8 mouse cellular contexts compared by ENCODE assay signal in the genomic region with DNA sequence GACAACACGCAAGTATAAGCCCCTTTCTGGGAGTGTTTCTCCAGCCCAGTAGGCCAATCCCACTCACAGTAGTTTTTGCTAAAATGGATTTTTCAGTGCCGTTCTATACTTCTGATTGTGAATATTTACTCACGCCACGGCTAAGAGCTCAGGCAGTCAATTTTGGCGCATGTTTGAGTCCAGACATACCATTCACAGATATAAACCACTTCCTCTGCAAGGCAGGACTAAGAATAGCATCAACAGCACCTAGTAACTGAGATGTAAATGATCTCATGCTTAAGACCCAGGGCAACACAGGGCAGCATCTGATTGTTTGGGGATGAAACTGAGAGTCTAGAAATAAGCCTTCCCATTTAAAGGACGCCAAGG. TPM values are rescaled to one million over a fixed set of nuclear protein-coding genes. Genes with fewer than 3 reads are reported as not detected.
A peak's percentile ranks its signal among the peaks of the same experiment; 100 is the strongest.
DNase-seq lines count a peak whose midpoint lies in the region; ATAC-seq and TF ChIP-seq lines count a peak whose summit lies in the region.

A gene (minus strand): TSS at position 19 of the 372 bp plus-strand sequence.

- 0 out of 2 replicates have a peak, but pooled peaks cover 3% of the 10 kb centered on the region for H3K36me3 ChIP-seq in hindbrain, embryonic 12.5 days
- H3K36me3 ChIP-seq in megakaryocyte, embryonic 14.5 days (replicated peaks; ENCODE audit: low read length): peaks cover 10% of the 10 kb centered on the region

- TF ChIP-seq CTCF in gastrocnemius, adult 2 months (IDR thresholded peaks at IDR 0.05): no peak

- intact Hi-C loops in gastrocnemius, adult 2 months (cut with DNase I): no loop called here

- no peak for DNase-seq in gastrocnemius, adult 2 months
- DNase-seq in gastrocnemius, postnatal 25 days: no peak
- DNase-seq in thymus, postnatal 0 days (ENCODE audit: low spot score): peak; percentile 51
- DNase-seq in thymus, adult 18-20 months: no peak
- DNase-seq in gastrocnemius, postnatal 4 days (ENCODE audit: low spot score in 2 of 2): no peak
- no peak for DNase-seq in cerebellum, adult 11 months

- peak within 1 kb of the TSS; percentile 78 for H3K27ac ChIP-seq in gastrocnemius, adult 2 months
- peak within 1 kb of the TSS; percentile 88 for H3K27ac ChIP-seq in hindbrain, embryonic 12.5 days

- peaks cover 10% of the 10 kb centered on the region for H3K4me1 ChIP-seq in hindbrain, embryonic 12.5 days
- H3K4me1 ChIP-seq in megakaryocyte, embryonic 14.5 days: peaks cover 52% of the 10 kb centered on the region

- 16% methylated on average over 6 of the region's 6 CpGs for WGBS in hindbrain, embryonic 12.5 days

- no peak; the same call in 1 of the 2 replicates for ATAC-seq in hindbrain, embryonic 12.5 days (ENCODE audit: low FRiP score)

- peak within 1 kb of the TSS; percentile 69 for H3K4me2 ChIP-seq in hindbrain, embryonic 12.5 days (replicated peaks)

- no peaks in the 10 kb centered on the region for H3K27me3 ChIP-seq in hindbrain, embryonic 12.5 days
- H3K27me3 ChIP-seq in megakaryocyte, embryonic 14.5 days (replicated peaks): no peaks in the 10 kb centered on the region

- H3K4me3 ChIP-seq in gastrocnemius, adult 2 months: peak within 1 kb of the TSS; percentile 82
- H3K4me3 ChIP-seq in hindbrain, embryonic 12.5 days: peak within 1 kb of the TSS; percentile 64
- peak within 1 kb of the TSS; percentile 92 for H3K4me3 ChIP-seq in megakaryocyte, embryonic 14.5 days (replicated peaks)

- no peaks in the 10 kb centered on the region for H3K9me3 ChIP-seq in hindbrain, embryonic 12.5 days (replicated peaks)
- no peaks in the 10 kb centered on the region for H3K9me3 ChIP-seq in megakaryocyte, embryonic 14.5 days

- peak within 1 kb of the TSS; percentile 75 for H3K9ac ChIP-seq in hindbrain, embryonic 12.5 days

RNA-seq across cellular contexts. Expression of the gene that starts here (rescaled TPM):
- total RNA-seq in gastrocnemius, adult 2 months (2021): 1 to 10 TPM; 1.8 TPM
- 1 to 10 TPM; 1.2 to 1.9 TPM for total RNA-seq in gastrocnemius, postnatal 25 days (2021)
- 30.4 and 32.3 TPM in 2 replicates for polyA plus RNA-seq in thymus, postnatal 0 days (2015; fragmentation: Nextera tagmentation; extraction: Ambion mirVana)
- polyA plus RNA-seq in hindbrain, embryonic 12.5 days (2016; fragmentation: Nextera tagmentation; extraction: Ambion mirVana): 55.1 and 57.8 TPM in 2 replicates
- polyA plus RNA-seq in megakaryocyte, embryonic 14.5 days (2012; ENCODE audit: insufficient read depth, low replicate concordance): 4.8 TPM in 1 of 2 replicates, not detected in the other
- 1 to 10 TPM; 4.0 to 5.3 TPM for total RNA-seq in gastrocnemius, postnatal 4 days (2021)
